Mouse (Mus musculus) small intestine, adult 2 months (tissue): ENCODE measurements around the gene Gbp9.
"Not testable (repeated sequence)": the region's sequence is repeated elsewhere in the genome, so short reads cannot be mapped to it uniquely, and the experiment has no call there.

ENCODE experiments used
- CTCF ChIP-seq: fragments of 200-500 bp; IDR thresholded peaks from 2 replicates; pipeline ENCODE4 v1.5.1; 2012; ENCODE audit warnings: low read depth, mild to moderate bottlenecking, control low read depth, inconsistent platforms, low read length, moderate library complexity, mixed read lengths; ENCODE audit not compliant: insufficient replicate concordance, insufficient read length; ENCODE audit errors: extremely low read depth
- POLR2A ChIP-seq: fragments of 200-500 bp; IDR thresholded peaks from 2 replicates; pipeline ENCODE4 v1.6.1; 2012; ENCODE audit warnings: low read depth, mild to moderate bottlenecking, control low read depth, inconsistent platforms, low read length, moderate library complexity

DNA sequence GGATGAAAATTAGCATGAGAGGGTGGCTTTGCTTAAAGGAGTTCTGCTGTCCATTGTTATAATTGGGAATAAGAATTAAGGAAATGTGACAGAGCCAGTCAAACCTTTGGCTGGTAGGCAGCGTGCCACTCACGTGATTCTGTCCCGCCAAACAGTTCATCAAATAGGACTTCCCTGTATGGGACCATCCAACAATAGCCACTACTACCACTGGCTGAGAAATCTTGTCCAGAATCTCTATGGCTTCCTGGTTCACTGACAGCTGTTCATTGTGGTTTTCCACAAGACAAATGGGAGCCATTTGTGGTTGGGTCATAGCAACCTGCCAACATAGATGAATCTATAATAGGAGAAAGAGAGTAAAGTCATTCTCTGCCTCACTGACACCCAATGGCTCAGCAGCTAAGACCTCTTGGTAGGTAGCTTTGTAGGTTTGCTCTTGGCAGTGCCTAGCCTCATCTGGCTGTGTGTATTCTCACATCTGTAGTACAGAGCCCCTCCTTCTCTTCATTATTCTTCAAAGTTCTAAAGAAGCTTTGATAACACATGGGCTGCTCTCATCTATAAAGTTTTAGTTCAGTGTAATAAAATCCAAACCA, 2.5 kb downstream of the Gbp9 start:
- not testable (repeated sequence) for TF ChIP-seq CTCF, POLR2A
